8 mouse cellular contexts compared by ENCODE assay signal in the genomic region with DNA sequence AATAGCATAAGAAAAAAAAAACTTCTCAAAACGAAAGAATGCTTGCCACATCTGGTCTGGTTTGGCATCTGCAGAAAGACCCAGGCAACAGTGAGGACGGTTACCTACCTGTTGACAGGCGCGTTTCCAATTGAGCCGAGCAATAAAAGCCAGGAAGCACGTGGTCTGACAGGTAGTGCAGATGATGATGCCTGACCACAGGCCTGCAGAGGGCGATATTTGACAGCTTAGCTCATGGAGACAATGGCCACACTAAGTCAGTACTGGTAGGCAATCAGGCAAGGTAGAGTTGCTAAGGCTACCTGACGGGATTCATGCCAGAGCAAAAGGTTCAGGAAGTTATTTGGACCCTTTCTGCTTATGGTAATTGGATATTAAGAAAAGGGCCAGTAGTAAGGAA.
A peak's percentile ranks its signal among the peaks of the same experiment; 100 is the strongest.
DNase-seq lines count a peak whose midpoint lies in the region; ATAC-seq lines count a peak whose summit lies in the region.

No protein-coding gene starts in this region.

- no peaks in the 10 kb centered on the region for H3K36me3 ChIP-seq in splenic B cell, adult 2 months (ENCODE audit: control insufficient read depth, insufficient read depth, low read length, poor library complexity, severe bottlenecking)

- H3K27me3 ChIP-seq in splenic B cell, adult 2 months (ENCODE audit: control insufficient read depth, insufficient read depth, low read length, poor library complexity, severe bottlenecking): no peaks in the 10 kb centered on the region

- DNase-seq in cerebellum, adult 11 months: peak; percentile 72
- DNase-seq in adipocyte (ENCODE audit: low spot score): peak; percentile 37
- peak; percentile 67 for DNase-seq in embryo, embryonic 11 days
- DNase-seq in hindlimb bud, embryonic 11.5 days (ENCODE audit: extremely low spot score, low read depth, low spot score): peak; percentile 24
- peak; percentile 33 for DNase-seq in left cerebral cortex, adult 11 months (ENCODE audit: low spot score)
- peak; percentile 54 for DNase-seq in mesoderm, embryonic 11.5 days (ENCODE audit: low read depth, low spot score)
- DNase-seq in splenic B cell, adult 2 months (ENCODE audit: low read depth, low spot score): peak; percentile 80

- no peak; the same call in 1 of the 2 replicates for ATAC-seq in cerebellum, adult (ENCODE audit: insufficient number of reproducible peaks, low FRiP score, low TSS enrichment)

Comparison
In these comparisons a context has a peak if more than half of its experiments do, and no peak if none do; other contexts are left out.
1. DNase-seq: peak in every context shown above with its lines; median percentile 80 in splenic B cell, adult 2 months; 72 in cerebellum, adult 11 months; 67 in embryo, embryonic 11 days; 54 in mesoderm, embryonic 11.5 days; 37 in adipocyte; 33 in left cerebral cortex, adult 11 months; 24 in hindlimb bud, embryonic 11.5 days.